Mouse (Mus musculus): ENCODE measurements around the gene Bend3.

GRCm38 (mm10) chr10:43440981-43441740 is 37.5 kb upstream of the Bend3 start:
- no peak for TF ChIP-seq MAFK (IDR thresholded peaks at IDR 0.05; ENCODE audit: insufficient read depth, low read depth, low read length)
- no peak for TF ChIP-seq ZC3H11A (IDR thresholded peaks at IDR 0.05; ENCODE audit: borderline replicate concordance, low read depth, low read length)
